Comparison of ENCODE assay signal across 11 mouse cellular contexts in the genomic region with DNA sequence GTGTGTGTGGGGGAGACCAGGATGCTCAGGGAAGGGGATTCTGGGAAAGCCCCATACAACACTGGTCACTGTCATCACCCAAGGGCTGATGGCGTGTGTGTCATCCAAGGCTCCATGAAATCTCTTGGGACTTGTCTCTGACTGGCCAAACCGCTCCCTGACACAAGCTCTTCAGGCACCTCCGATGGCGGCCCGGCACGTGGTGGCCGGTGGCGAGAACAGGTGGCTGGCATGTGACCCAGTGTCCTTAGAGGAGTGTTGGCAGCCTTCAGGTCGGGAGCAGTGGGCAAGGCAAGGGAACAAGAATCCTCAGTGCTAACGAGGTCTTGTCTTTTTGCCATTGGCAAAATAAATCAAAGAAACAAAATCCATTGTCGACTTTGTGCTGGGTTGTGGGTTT.
"Had no signal": no experiment of that assay in that cellular context is flagged by ENCODE, and none has a peak within 500 bp of the region (broad histone marks: within the 10 kb centered on the region; RNA-seq: fewer than 3 reads in every experiment).

No protein-coding gene starts in this region.

- H3K27me3 ChIP-seq: limb, embryonic 12.5 days; midbrain, embryonic 12.5 days; neural tube, embryonic 12.5 days had no signal

- H3K4me1 ChIP-seq: limb, embryonic 12.5 days; midbrain, embryonic 12.5 days; neural tube, embryonic 12.5 days had no signal

- H3K9ac ChIP-seq: limb, embryonic 12.5 days; liver, embryonic 14.5 days; midbrain, embryonic 12.5 days; neural tube, embryonic 12.5 days had no signal

- H3K4me3 ChIP-seq: limb, embryonic 12.5 days; midbrain, embryonic 12.5 days; neural tube, embryonic 12.5 days had no signal

- H3K27ac ChIP-seq: kidney, postnatal 0 days; limb, embryonic 12.5 days; liver, embryonic 14.5 days; midbrain, embryonic 12.5 days; neural tube, embryonic 12.5 days had no signal

- H3K9me3 ChIP-seq: limb, embryonic 12.5 days; midbrain, embryonic 12.5 days; neural tube, embryonic 12.5 days had no signal

- H3K4me2 ChIP-seq: limb, embryonic 12.5 days; midbrain, embryonic 12.5 days; neural tube, embryonic 12.5 days had no signal

- DNase-seq: kidney, postnatal 36 days; layer of hippocampus, adult 9-11 months; liver; lung, adult 18-20 months; right cerebral cortex, postnatal 4 days; thymus, postnatal 4 days had no signal
